Mouse (Mus musculus) heart, adult 2 months (tissue): ENCODE results near the gene Egln2.

Source experiments
- CTCF ChIP-seq: fragments of 200-600 bp; IDR thresholded peaks from 2 replicates; pipeline ENCODE4 v1.8.1; 2022; ENCODE audit warnings: antibody characterized with exemption, mild to moderate bottlenecking, moderate library complexity
- EP300 ChIP-seq: fragments of 200-500 bp; IDR thresholded peaks from 2 replicates; pipeline ENCODE4 v1.6.1; 2011; ENCODE audit warnings: low read depth, low read length, control low read depth; ENCODE audit not compliant: insufficient read depth
- POLR2A ChIP-seq: fragments of 200-500 bp; IDR thresholded peaks from 2 replicates; pipeline ENCODE4 v1.6.1; 2011; ENCODE audit warnings: mild to moderate bottlenecking, low read depth, low read length, control low read depth; ENCODE audit not compliant: insufficient read depth

GRCm38 (mm10) chr7:27111038-27111437, 55.6 kb downstream of the Egln2 start:
- TF ChIP-seq CTCF (no peak), EP300 (no peak), POLR2A (no peak)
